Mouse (Mus musculus): ENCODE results near the gene 2300009A05Rik.

DNA sequence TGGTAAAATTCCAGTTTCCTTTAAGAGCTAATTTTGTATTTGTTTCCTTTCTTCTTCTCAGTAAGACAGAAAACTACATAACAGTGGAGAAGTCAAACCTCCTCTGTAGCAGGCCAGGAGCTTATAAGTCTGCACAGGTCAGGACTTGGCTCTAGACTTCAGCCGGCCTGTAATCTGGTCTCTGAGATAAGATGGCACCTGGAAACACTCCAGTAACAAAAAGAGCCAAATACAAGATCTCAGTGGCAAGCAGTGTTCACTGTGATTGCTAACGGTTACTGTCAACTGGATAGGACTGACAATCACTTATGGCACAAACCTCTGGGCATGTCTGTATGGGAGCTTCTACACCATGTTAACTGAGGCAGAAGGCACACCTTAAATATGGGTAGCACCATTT is 25.7 kb downstream of the 2300009A05Rik start:
- TF ChIP-seq CTCF (IDR thresholded peaks at IDR 0.05; ENCODE audit: insufficient read depth, low read depth, low read length) = no peak
- no peak for TF ChIP-seq POLR2A (IDR thresholded peaks at IDR 0.05; ENCODE audit: insufficient read depth, low read depth, low read length)

Data from olfactory bulb, adult 2 months (tissue).